Mouse (Mus musculus) adipocyte (in vitro differentiated cells): ENCODE measurements around the gene AB124611.
"Not testable (repeated sequence)": the region's sequence is repeated elsewhere in the genome, so short reads cannot be mapped to it uniquely, and the experiment has no call there.

Source experiments
- DNase-seq: peaks from one replicate; pipeline ENCODE4 v3.0.0-alpha.2; 2016; ENCODE audit warnings: low spot score

The AB124611 gene

GRCm38 (mm10) chr9:21565004-21565586, 39.1 kb downstream of the AB124611 start:
- DNase-seq = no peak

- DNase-seq = no peak
Observed at GRCm38 (mm10) chr9:21566538-21566937, 40.6 kb downstream of the AB124611 start.

- no peak for DNase-seq
Observed at GRCm38 (mm10) chr9:21567051-21567450, 41.1 kb downstream of the AB124611 start.

GRCm38 (mm10) chr9:21568657-21569255, 42.8 kb downstream of the AB124611 start:
- no peak for DNase-seq

GRCm38 (mm10) chr9:21574012-21574801, 48.2 kb downstream of the AB124611 start:
- no peak for DNase-seq

- no peak for DNase-seq
Observed at GRCm38 (mm10) chr9:21575253-21575652, 49.3 kb downstream of the AB124611 start.

GRCm38 (mm10) chr9:21576286-21576685, 50.3 kb downstream of the AB124611 start:
- DNase-seq = no peak

- no peak for DNase-seq
Observed at GRCm38 (mm10) chr9:21578226-21578625, 52.2 kb downstream of the AB124611 start.

- DNase-seq = no peak
Observed at GRCm38 (mm10) chr9:21585401-21585800, 59.4 kb downstream of the AB124611 start.

GRCm38 (mm10) chr9:21587678-21588349, 61.8 kb downstream of the AB124611 start:
- no peak for DNase-seq

GRCm38 (mm10) chr9:21588350-21588749, 62.4 kb downstream of the AB124611 start:
- no peak for DNase-seq

- DNase-seq = no peak
Observed at GRCm38 (mm10) chr9:21589538-21589937, 63.6 kb downstream of the AB124611 start.

- no peak for DNase-seq
Observed at GRCm38 (mm10) chr9:21591127-21591830, 65.3 kb downstream of the AB124611 start.

- no peak for DNase-seq
Observed at GRCm38 (mm10) chr9:21591831-21592702, 66.1 kb downstream of the AB124611 start.

GRCm38 (mm10) chr9:21592703-21593121, 66.7 kb downstream of the AB124611 start, which contains the start of the genes Timm29 and Yipf2:
TSS of gene Timm29 (plus strand) at chr9:21592722.
TSS of gene Yipf2 (minus strand) at chr9:21592828.
- peak; percentile 96 for DNase-seq

GRCm38 (mm10) chr9:21593122-21593721, 67.2 kb downstream of the AB124611 start:
- DNase-seq = peak; percentile 40

GRCm38 (mm10) chr9:21594350-21594749, 68.4 kb downstream of the AB124611 start:
- DNase-seq = not testable (repeated sequence)

- no peak for DNase-seq
Observed at GRCm38 (mm10) chr9:21594838-21595237, 68.9 kb downstream of the AB124611 start.
